Mouse (Mus musculus) spleen, adult 2 months (tissue): ENCODE data around the gene Ccpg1os. TPM values are rescaled to one million over a fixed set of nuclear protein-coding genes. Genes with fewer than 3 reads are reported as not detected.

Source experiments
- DNase-seq, 2 experiments: peaks; one replicate each; pipeline versions ENCODE4 v3.0.0 to v3.0.0-alpha.2; 2012 to 2021; ENCODE audit warnings: low spot score in 2 of 2, low read depth in 1 of 2
- H3K27ac ChIP-seq: fragments of 200-500 bp; 2 replicates; pipeline ENCODE4 v1.5.1; 2012; ENCODE audit warnings: low read length, inconsistent platforms; ENCODE audit not compliant: insufficient read depth
- H3K27me3 ChIP-seq: fragments of 200-500 bp; 2 replicates; pipeline ENCODE4 v1.6.1; 2012; ENCODE audit warnings: mild to moderate bottlenecking, moderate library complexity, low read length, inconsistent platforms; ENCODE audit not compliant: control insufficient read depth, insufficient read depth
- H3K36me3 ChIP-seq: fragments of 200-500 bp; 2 replicates; pipeline ENCODE4 v1.6.1; 2012; ENCODE audit warnings: mild to moderate bottlenecking, low read length, inconsistent platforms; ENCODE audit not compliant: control insufficient read depth, insufficient read depth
- H3K4me1 ChIP-seq: fragments of 200-500 bp; 2 replicates; pipeline ENCODE4 v1.6.1; 2011; ENCODE audit warnings: inconsistent platforms; ENCODE audit not compliant: control insufficient read depth, insufficient read depth, insufficient read length
- H3K4me3 ChIP-seq: fragments of 200-500 bp; 2 replicates; pipeline ENCODE4 v1.5.1; 2011; ENCODE audit warnings: mild to moderate bottlenecking, inconsistent platforms; ENCODE audit not compliant: insufficient read depth, insufficient read length; ENCODE audit errors: extremely low read depth
- CTCF ChIP-seq: fragments of 200-500 bp; IDR thresholded peaks from 2 replicates; pipeline ENCODE4 v1.5.1; 2011; ENCODE audit warnings: mild to moderate bottlenecking, inconsistent platforms; ENCODE audit not compliant: insufficient read depth, insufficient read length, insufficient replicate concordance; ENCODE audit errors: extremely low read depth
- POLR2A ChIP-seq: fragments of 200-500 bp; IDR thresholded peaks from 2 replicates; pipeline ENCODE4 v1.6.1; 2011; ENCODE audit warnings: low read depth, low read length, inconsistent platforms
- WGBS: fragments of 180-500 bp; shearing (Covaris S2); methylation state at CpG from one replicate; pipeline ENCODE4 v1.1.7; 2018; 5-methylcytosine and 5-hydroxymethylcytosine counted together
- polyA plus RNA-seq: library from polyadenylated mRNA; depleted of rRNA; stranded (reverse); fragments of >200 nt; gene quantifications from 2 replicates; pipeline ENCODE4 v1.2.3, GENCODE M21; 2012

Ccpg1os gene
- polyA plus RNA-seq, 1 experiment: 1.8 TPM

GRCm38 (mm10) chr9:73002177-73002576 lies 17.0 kb upstream of the Ccpg1os start:
- DNase-seq: no peak
- no peak for TF ChIP-seq CTCF
- TF ChIP-seq POLR2A: no peak
- Histone ChIP-seq H3K4me1 (no peaks in the 10 kb centered on the region), H3K36me3 (peaks cover 27% of the 10 kb centered on the region), H3K27me3 (no peaks in the 10 kb centered on the region), H3K27ac (no peak overlapping the region), H3K4me3 (no peak overlapping the region)
- 91% methylated on average over 3 of the region's 3 CpGs for WGBS

DNA sequence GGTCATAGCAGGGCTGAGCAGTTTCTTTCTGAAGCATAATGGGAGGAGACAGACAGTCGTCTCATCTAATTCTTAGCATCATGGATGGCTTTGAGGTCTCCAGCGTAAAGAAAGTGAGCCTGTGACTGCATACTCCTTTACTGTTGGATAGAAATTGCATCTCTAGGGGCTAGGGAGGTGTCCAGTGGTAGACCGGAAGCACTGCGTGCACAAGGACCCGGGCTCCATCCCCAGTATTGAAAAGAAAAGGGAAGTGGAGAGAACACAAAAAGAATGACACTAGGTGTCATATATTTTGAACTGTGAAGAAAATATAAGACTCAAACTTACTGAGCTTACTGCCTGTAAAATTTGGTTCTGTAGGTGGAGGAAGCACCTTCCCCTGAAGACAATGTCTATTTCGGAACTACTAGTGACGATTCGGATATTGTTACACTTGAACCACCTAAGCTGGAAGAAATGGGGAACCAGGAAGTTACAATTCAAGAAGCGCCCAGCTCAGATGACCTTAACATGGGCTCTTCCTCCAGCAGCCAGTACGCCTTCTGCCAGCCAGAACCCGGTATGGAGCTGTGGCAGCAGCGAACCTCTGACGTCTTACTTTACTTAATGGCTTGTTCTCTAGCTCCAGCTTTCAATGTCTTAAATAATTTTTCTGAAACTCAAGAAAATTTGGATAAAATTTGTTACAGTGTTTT lies 16.3 kb upstream of the Ccpg1os start:
- no peaks in the 10 kb centered on the region for H3K4me1 ChIP-seq
- no peak for DNase-seq
- H3K27me3 ChIP-seq: no peaks in the 10 kb centered on the region
- H3K27ac ChIP-seq: no peak overlapping the region
- no peak overlapping the region for H3K4me3 ChIP-seq
- TF ChIP-seq CTCF: no peak
- no peak for TF ChIP-seq POLR2A
- H3K36me3 ChIP-seq: peaks cover 24% of the 10 kb centered on the region
- WGBS: 82% methylated on average over 13 of the region's 13 CpGs

DNA sequence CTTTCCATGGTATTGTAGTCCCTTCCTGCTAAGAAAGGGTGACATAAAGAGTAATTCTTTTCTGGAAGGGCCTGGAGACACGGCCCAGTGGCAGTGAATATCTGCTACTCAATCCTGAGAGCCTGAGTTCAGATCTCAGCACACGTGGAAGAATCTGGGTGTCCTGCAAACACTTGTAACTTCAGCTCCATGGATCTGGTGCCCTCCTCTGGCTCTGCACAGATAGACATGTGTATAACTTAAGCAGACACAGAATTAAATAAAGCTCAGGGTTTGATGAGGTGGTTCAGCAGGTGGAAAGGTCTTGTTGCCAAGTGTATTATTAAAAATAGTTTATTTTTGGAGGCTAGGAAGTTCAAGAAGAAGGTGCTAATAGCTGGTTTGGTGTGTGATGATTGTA lies 15.3 kb upstream of the Ccpg1os start:
- Histone ChIP-seq H3K4me1 (no peaks in the 10 kb centered on the region), H3K36me3 (peaks cover 17% of the 10 kb centered on the region), H3K27me3 (no peaks in the 10 kb centered on the region), H3K27ac (no peak overlapping the region), H3K4me3 (no peak overlapping the region)
- TF ChIP-seq POLR2A (no peak), CTCF (no peak)
- 86% methylated on average over 2 of the region's 2 CpGs for WGBS
- no peak for DNase-seq

GRCm38 (mm10) chr9:72996806-72997205 lies 11.6 kb upstream of the Ccpg1os start:
- Histone ChIP-seq H3K4me1 (no peaks in the 10 kb centered on the region), H3K27ac (no peak overlapping the region), H3K27me3 (no peaks in the 10 kb centered on the region), H3K4me3 (no peak overlapping the region), H3K36me3 (peaks cover 8% of the 10 kb centered on the region)
- 88% methylated on average over 7 of the region's 7 CpGs for WGBS
- no peak for DNase-seq
- TF ChIP-seq POLR2A: no peak
- TF ChIP-seq CTCF: no peak

DNA sequence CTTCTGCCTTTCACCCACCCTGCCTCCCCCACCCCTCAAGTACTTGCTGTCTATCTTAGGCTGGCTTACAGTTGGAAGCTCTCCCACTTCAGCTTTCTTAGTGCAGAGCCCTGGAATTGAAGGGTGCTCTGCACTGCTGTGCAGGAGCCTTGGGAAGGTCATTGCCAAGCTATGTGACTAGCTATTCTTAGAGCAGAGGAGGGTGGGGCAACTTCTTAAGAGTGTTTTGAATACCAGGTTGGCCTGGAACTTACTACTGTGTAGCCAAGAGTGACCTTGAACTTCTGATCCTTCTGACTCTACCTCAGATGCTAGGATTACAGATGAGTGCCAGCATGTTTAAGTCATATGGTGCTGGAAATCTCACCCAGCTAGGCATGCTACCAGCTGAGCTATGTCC lies 11.0 kb upstream of the Ccpg1os start:
- no peak overlapping the region for H3K4me3 ChIP-seq
- H3K27me3 ChIP-seq: no peaks in the 10 kb centered on the region
- H3K4me1 ChIP-seq: no peaks in the 10 kb centered on the region; the same call in 1 of the 2 replicates
- DNase-seq: no peak
- no peak overlapping the region for H3K27ac ChIP-seq
- TF ChIP-seq POLR2A (no peak), CTCF (no peak)
- H3K36me3 ChIP-seq: peaks cover 5% of the 10 kb centered on the region; the same call in 1 of the 2 replicates

- no peak for DNase-seq
- Histone ChIP-seq H3K4me1 (no peaks in the 10 kb centered on the region; the same call in 1 of the 2 replicates), H3K27ac (no peak overlapping the region), H3K36me3 (0 out of 2 replicates have a peak, but pooled peaks cover 2% of the 10 kb centered on the region), H3K27me3 (no peaks in the 10 kb centered on the region), H3K4me3 (no peak overlapping the region)
- WGBS: 92% methylated on average over 5 of the region's 5 CpGs
- TF ChIP-seq CTCF (no peak), POLR2A (no peak)
Observed at GRCm38 (mm10) chr9:72992576-72992975, 7.4 kb upstream of the Ccpg1os start.

DNA sequence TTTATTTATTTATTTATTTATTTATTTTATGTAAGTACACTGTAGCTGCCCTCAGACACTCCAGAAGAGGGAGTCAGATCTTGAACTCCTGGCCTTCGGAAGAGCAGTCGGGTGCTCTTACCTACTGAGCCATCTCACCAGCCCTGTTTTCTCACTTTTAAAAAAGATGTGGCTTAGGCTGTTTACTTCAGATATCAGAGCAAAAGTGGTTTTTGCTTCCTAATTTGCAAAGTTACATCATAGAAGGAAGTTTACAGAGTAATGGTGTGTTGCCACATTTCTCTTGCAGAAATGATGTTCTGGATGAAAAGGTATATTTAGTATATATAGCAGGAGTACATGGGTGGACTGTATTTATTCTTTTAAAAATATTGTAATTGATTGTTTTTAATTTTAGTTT lies 6.2 kb upstream of the Ccpg1os start:
- no peak overlapping the region for H3K27ac ChIP-seq
- 82% methylated on average over 2 of the region's 2 CpGs for WGBS
- no peak for TF ChIP-seq POLR2A
- no peak for TF ChIP-seq CTCF
- no peak overlapping the region for H3K4me3 ChIP-seq
- no peak for DNase-seq
- 0 out of 2 replicates have a peak, but pooled peaks cover 2% of the 10 kb centered on the region for H3K36me3 ChIP-seq
- no peaks in the 10 kb centered on the region for H3K27me3 ChIP-seq
- H3K4me1 ChIP-seq: no peaks in the 10 kb centered on the region; the same call in none of the 2 replicates
